Mouse (Mus musculus) neural tube, embryonic 11.5 days (tissue): Measurements from ENCODE around the gene Sox14. TPM values are rescaled to one million over a fixed set of nuclear protein-coding genes. Genes with fewer than 3 reads are reported as not detected.

Experiments
- ATAC-seq: fragments of 200-750 bp; cut with Nextera tagmentation; 2 replicates; pipeline ENCODE4 v1.8.0; 2017; ENCODE audit warnings: moderate number of reproducible peaks, mild to moderate bottlenecking, moderate TSS enrichment, moderate library complexity; ENCODE audit not compliant: insufficient read depth, low FRiP score, low TSS enrichment
- DNase-seq: peaks from one replicate; pipeline ENCODE4 v3.0.0-alpha.2; 2015; ENCODE audit warnings: low spot score
- H3K27ac ChIP-seq: fragments of 300-500 bp; sonication (generic); 2 replicates; pipeline ENCODE4 v1.5.1; 2014; ENCODE audit warnings: low read depth, mild to moderate bottlenecking, low read length
- H3K27me3 ChIP-seq: fragments of 300-500 bp; sonication (generic); 2 replicates; pipeline ENCODE4 v1.6.1; 2014; ENCODE audit warnings: mild to moderate bottlenecking, low read length, mixed read lengths; ENCODE audit not compliant: control insufficient read depth, insufficient read depth
- H3K36me3 ChIP-seq: fragments of 300-500 bp; sonication (generic); 2 replicates; pipeline ENCODE4 v1.6.1; 2014; ENCODE audit warnings: mild to moderate bottlenecking, low read length, moderate library complexity, mixed read lengths; ENCODE audit not compliant: control insufficient read depth, insufficient read depth
- H3K4me1 ChIP-seq: fragments of 300-500 bp; sonication (generic); 2 replicates; pipeline ENCODE4 v1.6.1; 2014; ENCODE audit warnings: low read length, mixed read lengths; ENCODE audit not compliant: control insufficient read depth, insufficient read depth
- H3K4me2 ChIP-seq: fragments of 300-500 bp; sonication (generic); 2 replicates; pipeline ENCODE4 v1.6.1; 2014; ENCODE audit warnings: low read depth, mild to moderate bottlenecking, moderate library complexity
- H3K4me3 ChIP-seq: fragments of 300-500 bp; sonication (generic); 2 replicates; pipeline ENCODE4 v1.5.1; 2014; ENCODE audit warnings: low read depth, low read length
- H3K9ac ChIP-seq: fragments of 300-500 bp; sonication (generic); 2 replicates; pipeline ENCODE4 v1.6.1; 2014; ENCODE audit warnings: mild to moderate bottlenecking, low read length
- H3K9me3 ChIP-seq: fragments of 300-500 bp; sonication (generic); 2 replicates; pipeline ENCODE4 v1.6.1; 2016; ENCODE audit warnings: low read length; ENCODE audit not compliant: control insufficient read depth
- WGBS: fragments of 180-500 bp; shearing (Covaris S2); extraction: QIAGEN DNeasy Blood & Tissue Kit; methylation state at CpG from one replicate; pipeline ENCODE4 v1.1.7; 2014; 5-methylcytosine and 5-hydroxymethylcytosine counted together
- polyA plus RNA-seq: library from polyadenylated mRNA; unstranded; fragments of >200 nt; fragmentation: Nextera tagmentation; extraction: Ambion mirVana; gene quantifications from 2 replicates; pipeline ENCODE4 v1.2.1, GENCODE M21; 2014

Sox14 gene
- 4.2 and 4.8 TPM in 2 replicates for polyA plus RNA-seq

DNA sequence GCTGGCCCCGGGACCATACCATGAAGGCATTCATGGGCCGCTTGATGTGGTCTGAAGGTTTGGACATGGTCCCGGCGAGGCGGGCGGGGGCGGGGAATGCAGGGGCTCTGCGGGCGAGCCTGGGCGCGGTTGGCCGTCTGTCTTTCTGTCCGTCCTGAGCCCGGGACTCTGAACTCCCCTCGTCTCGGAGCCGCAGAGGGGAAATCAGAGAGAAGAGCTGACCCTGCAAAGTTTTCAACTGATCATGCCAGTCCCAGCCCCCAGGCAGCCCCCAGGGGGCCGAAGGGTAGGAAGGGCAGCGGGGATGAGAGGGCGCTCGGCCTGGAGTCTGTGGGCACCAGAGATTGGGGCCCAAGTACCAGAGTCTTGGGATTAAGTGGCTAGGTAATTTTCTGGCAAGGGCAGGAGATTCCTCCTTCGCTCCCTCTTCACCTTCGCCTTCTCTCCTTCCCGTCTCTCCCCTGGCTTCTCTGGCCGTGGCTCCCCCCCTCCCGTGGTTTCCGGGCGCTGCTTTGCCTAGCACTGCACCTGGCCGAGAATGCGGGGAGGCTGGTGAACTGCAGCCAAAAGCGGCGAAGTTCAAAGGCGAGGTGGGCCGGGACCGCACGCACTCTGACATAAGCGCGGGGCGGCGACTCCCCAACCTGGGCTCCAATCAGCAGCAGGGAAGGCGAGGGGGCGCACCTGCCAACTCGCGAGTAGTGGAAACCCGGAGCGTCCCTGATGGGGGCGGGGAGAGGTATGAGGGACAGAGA lies at the start of gene Sox14:
TSS of gene Sox14 (minus strand) at position 553 of the 755 bp plus-strand sequence.
- H3K9ac ChIP-seq = peak within 1 kb of the TSS; percentile 22
- H3K9me3 ChIP-seq = no peaks in the 10 kb centered on the region

DNA sequence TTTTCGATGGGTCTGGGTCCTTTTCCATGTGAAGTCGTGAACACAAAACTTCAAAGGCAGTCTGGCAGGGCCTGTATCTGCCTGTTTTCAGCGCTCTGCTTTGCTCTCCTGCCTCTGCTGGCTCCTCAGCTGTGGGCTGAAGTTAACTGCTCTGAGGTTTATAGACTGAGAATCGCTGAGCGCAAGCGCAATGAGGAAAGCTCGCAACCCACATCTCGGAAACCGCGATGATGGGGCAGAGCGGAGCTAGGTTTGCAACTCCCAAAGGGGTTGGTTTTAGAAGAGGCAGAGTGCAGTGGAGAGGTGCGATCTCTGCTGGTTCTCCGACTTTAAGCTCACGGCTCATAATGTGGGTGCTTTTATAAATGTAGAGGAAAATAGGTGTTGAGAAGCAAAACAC lies 3.3 kb upstream of the Sox14 start:
- ATAC-seq = no peak
- Histone ChIP-seq H3K4me2 (no peak overlapping the region), H3K4me3 (no peak overlapping the region), H3K36me3 (no peaks in the 10 kb centered on the region), H3K9ac (no peak overlapping the region), H3K4me1 (peaks cover 6% of the 10 kb centered on the region), H3K9me3 (no peaks in the 10 kb centered on the region), H3K27ac (no peak overlapping the region), H3K27me3 (peaks cover 64% of the 10 kb centered on the region)
- peak; percentile 36 for DNase-seq
- WGBS = 2% methylated on average over 14 of the region's 14 CpGs

More for the DNA sequence above, at the start of gene Sox14:
- peak within 1 kb of the TSS; percentile 19; the same call in 1 of the 2 replicates for H3K4me2 ChIP-seq
- H3K4me1 ChIP-seq = peaks cover 13% of the 10 kb centered on the region
- no peaks in the 10 kb centered on the region for H3K36me3 ChIP-seq
- peak; percentile 41 for DNase-seq
- WGBS = under 1% methylated on average over 46 of the region's 47 CpGs
- H3K27me3 ChIP-seq = peaks cover 98% of the 10 kb centered on the region
- no peak for ATAC-seq
- H3K4me3 ChIP-seq = 0 out of 2 replicates have a peak within 1 kb of the TSS, but pooled peaks have one; percentile 10
- no peak within 1 kb of the TSS for H3K27ac ChIP-seq

DNA sequence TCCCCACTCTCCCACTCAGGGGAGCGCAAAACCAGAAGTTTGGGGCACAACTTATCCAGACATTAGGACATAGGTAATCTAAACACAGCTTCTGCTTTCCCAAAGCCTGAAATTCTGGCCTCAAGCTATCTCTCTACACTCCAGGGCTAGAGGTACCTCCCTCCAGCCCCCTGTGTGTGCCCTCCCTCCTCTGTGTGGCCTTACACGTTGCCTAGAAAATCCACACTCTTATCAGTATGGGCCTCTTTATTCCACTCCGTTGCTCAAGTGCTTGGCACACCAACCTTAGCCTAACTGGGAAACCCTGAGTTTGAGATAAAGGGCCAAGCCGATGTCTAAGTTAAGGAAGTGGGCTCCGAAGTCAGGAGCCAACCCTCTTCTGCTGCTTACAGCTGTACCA lies 2.6 kb upstream of the Sox14 start:
- no peak overlapping the region for H3K4me2 ChIP-seq
- H3K27me3 ChIP-seq = peaks cover 71% of the 10 kb centered on the region
- no peak overlapping the region for H3K9ac ChIP-seq
- no peak overlapping the region for H3K4me3 ChIP-seq
- no peaks in the 10 kb centered on the region for H3K36me3 ChIP-seq
- no peaks in the 10 kb centered on the region for H3K9me3 ChIP-seq
- H3K4me1 ChIP-seq = peaks cover 6% of the 10 kb centered on the region
- 10% methylated on average over 5 of the region's 5 CpGs for WGBS
- H3K27ac ChIP-seq = no peak overlapping the region
- DNase-seq (no peak), ATAC-seq (no peak)

DNA sequence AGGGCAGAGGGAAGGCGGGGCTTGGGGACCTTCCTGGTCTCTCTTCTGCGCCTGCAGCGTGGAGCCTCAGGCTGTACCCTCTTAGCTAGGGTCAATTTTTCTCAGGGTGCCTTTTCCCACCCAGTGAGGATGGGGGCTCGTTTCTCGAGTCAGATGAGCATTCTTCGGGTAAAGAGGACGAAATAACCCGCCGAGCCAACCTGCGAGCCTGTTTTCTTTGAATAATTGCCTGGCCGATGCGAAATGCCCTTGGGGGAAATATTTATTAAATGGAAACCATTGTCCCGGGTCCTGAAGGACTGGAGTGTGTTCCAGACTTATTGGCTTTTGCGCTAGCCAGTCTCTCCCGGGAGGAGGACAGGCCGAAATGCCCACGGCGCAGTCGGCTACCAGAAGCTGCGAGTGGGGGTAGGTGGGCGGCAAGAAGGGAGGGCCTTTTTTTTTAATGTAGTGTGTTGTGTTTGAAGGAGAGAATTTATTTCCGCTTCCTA lies 1.1 kb upstream of the Sox14 start:
- Histone ChIP-seq H3K27ac (no peak overlapping the region), H3K4me1 (peaks cover 8% of the 10 kb centered on the region), H3K9ac (no peak overlapping the region), H3K27me3 (peaks cover 86% of the 10 kb centered on the region), H3K4me3 (no peak overlapping the region), H3K36me3 (no peaks in the 10 kb centered on the region), H3K9me3 (no peaks in the 10 kb centered on the region), H3K4me2 (no peak overlapping the region)
- ATAC-seq (no peak), DNase-seq (peak; percentile 38)
- WGBS = 4% methylated on average over 22 of the region's 22 CpGs

DNA sequence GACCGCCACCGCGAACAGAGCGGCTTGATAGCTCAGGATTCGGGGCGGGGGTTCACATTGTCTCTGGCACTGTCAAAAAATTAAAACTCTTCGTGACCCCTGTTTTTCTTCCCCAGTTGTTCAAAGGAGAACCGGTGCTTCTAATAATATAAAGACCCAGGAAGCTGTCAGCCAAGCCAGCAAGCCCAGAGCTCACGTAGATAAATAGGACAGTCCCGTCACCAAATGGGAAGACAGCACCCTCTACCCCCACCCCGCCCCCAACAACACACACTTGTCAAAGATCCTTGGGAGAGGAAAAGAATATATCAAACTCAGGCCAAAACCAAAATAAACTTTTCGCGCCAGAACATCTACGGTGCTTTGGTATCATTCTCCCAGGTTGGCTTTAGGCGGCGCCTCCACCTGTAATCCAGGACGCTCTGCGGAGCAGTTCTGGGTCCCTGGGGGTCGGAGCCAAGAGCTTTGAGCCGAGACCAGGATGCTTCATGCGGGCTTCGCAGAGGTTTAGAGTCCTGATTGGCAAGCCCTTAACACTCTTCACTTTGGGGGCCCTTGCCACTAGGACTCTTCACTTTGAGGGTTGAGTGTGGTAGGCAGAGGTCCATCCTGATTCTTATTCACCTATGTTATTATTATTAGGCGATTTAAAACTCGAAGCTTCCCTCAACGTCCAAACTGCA lies 544 bp upstream of the Sox14 start:
- DNase-seq = peak; percentile 26
- no peak overlapping the region for H3K4me2 ChIP-seq
- H3K36me3 ChIP-seq = no peaks in the 10 kb centered on the region
- H3K4me3 ChIP-seq = no peak overlapping the region
- H3K4me1 ChIP-seq = peaks cover 13% of the 10 kb centered on the region
- under 1% methylated on average over 25 of the region's 25 CpGs for WGBS
- H3K27ac ChIP-seq = no peak overlapping the region
- H3K9me3 ChIP-seq = no peaks in the 10 kb centered on the region
- peaks cover 92% of the 10 kb centered on the region for H3K27me3 ChIP-seq
- no peak for ATAC-seq
- H3K9ac ChIP-seq = no peak overlapping the region

DNA sequence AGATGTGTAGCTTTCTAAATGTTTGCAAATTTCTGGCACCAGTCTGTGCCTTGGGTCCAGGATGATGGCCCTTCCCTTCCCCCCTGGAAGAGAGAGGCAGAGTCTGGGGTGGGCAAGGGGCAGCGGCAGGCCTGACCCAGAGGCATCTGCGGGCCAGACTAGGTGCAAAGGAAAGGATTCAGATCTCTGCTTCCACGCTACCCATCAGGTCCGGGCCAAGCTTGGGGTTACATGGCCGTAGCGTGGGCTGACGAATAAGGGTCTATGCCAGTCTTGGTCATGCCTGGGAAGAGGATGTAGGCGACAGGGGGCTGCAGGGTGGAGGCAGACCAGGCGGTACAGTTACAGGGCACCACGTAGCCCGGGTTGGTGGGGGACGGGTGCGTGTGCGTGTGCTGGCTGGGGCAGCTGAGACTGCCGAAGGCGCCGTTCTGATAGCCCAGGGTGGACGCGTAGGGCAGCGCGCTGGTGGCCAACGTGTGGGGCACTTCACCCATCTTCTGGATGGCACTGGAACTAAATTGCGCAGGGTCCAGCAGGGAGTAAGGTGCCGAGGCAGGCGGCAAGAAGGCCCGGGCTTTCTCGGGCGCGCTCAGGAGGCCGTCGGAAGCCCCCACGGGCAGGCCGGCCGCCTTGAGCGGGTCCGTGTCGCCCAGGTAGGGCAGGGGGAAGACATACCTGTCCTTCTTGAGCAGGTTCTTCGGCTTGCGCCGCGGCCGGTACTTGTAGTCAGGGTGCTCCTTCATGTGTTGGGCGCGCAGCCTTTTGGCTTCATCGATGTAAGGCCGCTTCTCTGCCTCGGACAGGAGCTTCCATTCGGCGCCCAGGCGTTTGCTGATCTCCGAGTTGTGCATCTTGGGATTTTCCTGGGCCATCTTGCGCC lies 994 bp downstream of the Sox14 start:
- 2% methylated on average over 52 of the region's 52 CpGs for WGBS
- Histone ChIP-seq H3K9ac (peak overlapping the region; percentile 22), H3K4me1 (peaks cover 13% of the 10 kb centered on the region), H3K27me3 (peaks cover 98% of the 10 kb centered on the region), H3K27ac (no peak overlapping the region), H3K4me2 (no peak overlapping the region), H3K9me3 (no peaks in the 10 kb centered on the region), H3K36me3 (no peaks in the 10 kb centered on the region), H3K4me3 (0 out of 2 replicates have a peak overlapping the region, but pooled peaks have one; percentile 10)
- DNase-seq = peak; percentile 48
- no peak for ATAC-seq

DNA sequence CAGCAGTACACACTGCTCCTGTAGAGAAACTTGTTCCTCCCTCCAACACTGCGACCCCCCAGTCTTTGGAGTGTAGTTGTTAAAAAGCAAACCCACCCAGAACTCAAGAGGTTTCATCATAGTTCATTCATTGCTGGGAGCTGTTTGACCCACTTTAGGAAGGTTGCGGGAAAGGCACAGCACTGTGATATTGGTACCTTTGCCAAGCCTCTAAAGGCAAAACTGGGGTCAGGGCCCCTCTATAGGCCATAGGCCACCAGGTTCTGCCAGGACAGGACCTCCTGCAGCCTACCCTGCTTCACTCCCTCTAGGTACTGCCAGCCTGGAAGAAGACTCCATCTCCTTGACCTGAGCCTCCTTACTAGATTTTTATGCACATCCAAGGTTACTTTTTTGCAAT lies 2.2 kb downstream of the Sox14 start:
- DNase-seq = peak; percentile 21
- H3K9me3 ChIP-seq = no peaks in the 10 kb centered on the region
- no peak overlapping the region for H3K9ac ChIP-seq
- H3K27me3 ChIP-seq = peaks cover 100% of the 10 kb centered on the region
- H3K4me2 ChIP-seq = no peak overlapping the region
- H3K4me1 ChIP-seq = peaks cover 19% of the 10 kb centered on the region
- no peak overlapping the region for H3K4me3 ChIP-seq
- ATAC-seq = no peak
- H3K27ac ChIP-seq = no peak overlapping the region
- no peaks in the 10 kb centered on the region for H3K36me3 ChIP-seq
- 2% methylated on average over 2 of the region's 2 CpGs for WGBS

DNA sequence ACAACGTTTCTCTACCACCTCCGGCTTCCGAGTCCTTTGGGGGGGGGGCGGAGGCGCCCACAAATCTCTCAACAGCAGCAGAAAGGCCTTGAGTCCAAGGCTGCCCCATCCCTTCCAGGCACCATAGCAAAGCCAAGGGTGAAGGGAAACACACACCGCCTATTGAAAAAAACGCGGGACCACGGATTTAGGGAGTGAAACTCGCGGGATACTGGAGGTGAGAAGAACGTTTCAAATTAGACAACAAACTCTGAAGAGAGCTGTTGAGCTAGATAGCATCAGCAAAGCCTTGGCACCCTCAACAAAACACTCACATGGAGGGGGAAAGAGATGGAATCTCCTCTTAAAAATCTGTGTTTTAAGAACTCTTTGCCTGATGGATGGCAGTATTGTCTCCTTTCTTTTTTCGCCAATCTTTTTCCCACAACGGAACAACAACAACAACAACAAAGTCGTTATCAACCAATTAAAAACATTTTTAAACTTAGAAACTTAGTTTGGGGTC lies 2.8 kb downstream of the Sox14 start:
- no peak overlapping the region for H3K9ac ChIP-seq
- WGBS = under 1% methylated on average over 15 of the region's 15 CpGs
- H3K36me3 ChIP-seq = no peaks in the 10 kb centered on the region
- H3K9me3 ChIP-seq = no peaks in the 10 kb centered on the region
- peaks cover 100% of the 10 kb centered on the region for H3K27me3 ChIP-seq
- no peak overlapping the region for H3K27ac ChIP-seq
- DNase-seq (peak; percentile 55), ATAC-seq (no peak)
- no peak overlapping the region; the same call in 1 of the 2 replicates for H3K4me2 ChIP-seq
- peaks cover 19% of the 10 kb centered on the region for H3K4me1 ChIP-seq
- no peak overlapping the region for H3K4me3 ChIP-seq
